Mouse (Mus musculus) myocyte (in vitro differentiated cells): Measurements from ENCODE around the gene Tctex1d2. TPM values are rescaled to one million over a fixed set of nuclear protein-coding genes. Genes with fewer than 3 reads are reported as not detected.

Source experiments
- H3K27me3 ChIP-seq: one replicate; pipeline ENCODE4 v1.6.1; 2011; ENCODE audit not compliant: control insufficient read depth, insufficient read depth, insufficient read length
- H3K36me3 ChIP-seq: one replicate; pipeline ENCODE4 v1.6.1; 2011; ENCODE audit not compliant: control insufficient read depth, insufficient read depth
- H3K4me2 ChIP-seq: one replicate; pipeline ENCODE4 v1.6.1; 2011; ENCODE audit warnings: low read depth, control low read depth
- H3K4me3 ChIP-seq: one replicate; pipeline ENCODE4 v1.5.1; 2011; ENCODE audit warnings: mild to moderate bottlenecking, control low read depth, moderate library complexity
- H3K79me2 ChIP-seq: one replicate; pipeline ENCODE4 v1.6.1; 2011; ENCODE audit not compliant: control insufficient read depth, insufficient read depth
- H3ac ChIP-seq: one replicate; pipeline ENCODE4 v1.6.1; 2011; ENCODE audit not compliant: control insufficient read depth, insufficient read length
- CEBPB ChIP-seq: IDR thresholded peaks from 2 replicates; pipeline ENCODE4 v1.6.1; 2011; ENCODE audit warnings: mild to moderate bottlenecking, moderate library complexity; ENCODE audit not compliant: poor library complexity, insufficient read depth, severe bottlenecking
- E2F4 ChIP-seq: IDR thresholded peaks from one replicate; pipeline ENCODE4 v1.6.1; 2011; ENCODE audit warnings: mild to moderate bottlenecking, control low read depth, moderate library complexity; ENCODE audit not compliant: insufficient read depth
- MAX ChIP-seq: IDR thresholded peaks from one replicate; pipeline ENCODE4 v1.6.1; 2011; ENCODE audit warnings: low read depth, mild to moderate bottlenecking, control low read depth
- MYOD1 ChIP-seq, 3 experiments: IDR thresholded peaks; one replicate each; pipeline ENCODE4 v1.6.1; 2011; ENCODE audit warnings: control low read depth in 2 of 3, low read depth in 2 of 3, mild to moderate bottlenecking in 2 of 3, moderate library complexity in 1 of 3; ENCODE audit not compliant: insufficient read length in 2 of 3, control insufficient read depth in 1 of 3
- MYOG ChIP-seq, 3 experiments: IDR thresholded peaks; one replicate each; pipeline ENCODE4 v1.6.1; 2011; ENCODE audit warnings: control low read depth in 2 of 3, low read depth in 2 of 3, mild to moderate bottlenecking in 2 of 3; ENCODE audit not compliant: insufficient read length in 2 of 3, control insufficient read depth in 1 of 3, insufficient read depth in 1 of 3
- POLR2A ChIP-seq: IDR thresholded peaks from one replicate; pipeline ENCODE4 v1.6.1; 2011; ENCODE audit warnings: low read depth, mild to moderate bottlenecking, control low read depth, moderate library complexity; ENCODE audit not compliant: insufficient read length
- POLR2AphosphoS2 ChIP-seq: IDR thresholded peaks from one replicate; pipeline ENCODE4 v1.6.1; 2011; ENCODE audit warnings: low read depth, control low read depth; ENCODE audit not compliant: insufficient read length
- REST ChIP-seq: IDR thresholded peaks from one replicate; pipeline ENCODE4 v1.6.1; 2011; ENCODE audit warnings: mild to moderate bottlenecking, control low read depth, moderate library complexity; ENCODE audit not compliant: insufficient read depth, insufficient read length
- SRF ChIP-seq: IDR thresholded peaks from one replicate; pipeline ENCODE4 v1.6.1; 2011; ENCODE audit warnings: low read depth; ENCODE audit not compliant: control insufficient read depth, insufficient read length
- TCF12 ChIP-seq: IDR thresholded peaks from one replicate; pipeline ENCODE4 v1.6.1; 2011; ENCODE audit warnings: mild to moderate bottlenecking, control low read depth; ENCODE audit not compliant: poor library complexity, insufficient read depth, severe bottlenecking
- TCF3 ChIP-seq: IDR thresholded peaks from one replicate; pipeline ENCODE4 v1.6.1; 2011; ENCODE audit warnings: low read depth, control low read depth; ENCODE audit not compliant: insufficient read length
- USF1 ChIP-seq: IDR thresholded peaks from one replicate; pipeline ENCODE4 v1.6.1; 2011; ENCODE audit warnings: low read depth, mild to moderate bottlenecking, control low read depth, moderate library complexity
- polyA plus RNA-seq: library from polyadenylated mRNA; unstranded; fragments of >200 nt; fragmentation: generic; extraction: Trizol; gene quantifications from one replicate; pipeline ENCODE4 v1.2.1, GENCODE M21; 2012; ENCODE audit warnings: missing spikeins

Gene Tctex1d2
- polyA plus RNA-seq, 1 experiment = 12.7 TPM

DNA sequence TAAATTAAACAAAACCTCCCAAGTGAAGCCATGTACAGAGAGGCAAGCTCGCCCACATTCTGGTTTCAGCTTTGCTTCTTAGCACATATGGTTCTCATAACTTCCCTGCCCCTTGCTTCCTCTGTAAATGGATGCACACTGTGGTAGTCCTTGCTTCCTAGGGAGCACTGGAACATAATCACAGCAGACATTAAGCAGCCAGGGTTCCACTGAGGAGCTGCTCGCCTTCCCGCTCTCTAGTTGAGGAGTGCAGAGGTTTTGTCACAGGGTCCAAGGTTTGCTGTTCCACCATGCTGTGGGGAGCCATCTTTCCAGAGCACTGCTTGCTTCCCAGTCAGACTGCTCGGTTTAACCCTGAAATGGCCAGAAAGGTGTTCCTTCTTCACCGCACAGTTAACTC lies 35.1 kb downstream of the Tctex1d2 start:
- Histone ChIP-seq H3K4me2 (no peak overlapping the region), H3K4me3 (no peak overlapping the region), H3K27me3 (no peaks in the 10 kb centered on the region), H3K36me3 (peaks cover 24% of the 10 kb centered on the region), H3K79me2 (no peaks in the 10 kb centered on the region), H3ac (no peak overlapping the region)
- TF ChIP-seq CEBPB = no peak
- TF ChIP-seq POLR2AphosphoS2 = no peak
- no peak for TF ChIP-seq TCF12
- no peak for TF ChIP-seq MAX
- no peak for TF ChIP-seq E2F4
- TF ChIP-seq MYOD1 (IDR thresholded peaks at IDR 0.05; ENCODE audit: control insufficient read depth in 1 of 3, insufficient read length in 2 of 3, low read depth in 2 of 3) = no peak
- TF ChIP-seq REST = no peak
- no peak for TF ChIP-seq TCF3
- TF ChIP-seq USF1 = no peak
- TF ChIP-seq POLR2A = no peak
- no peak for TF ChIP-seq MYOG (IDR thresholded peaks at IDR 0.05; ENCODE audit: control insufficient read depth in 1 of 3, insufficient read depth in 1 of 3, insufficient read length in 2 of 3, low read depth in 2 of 3)

DNA sequence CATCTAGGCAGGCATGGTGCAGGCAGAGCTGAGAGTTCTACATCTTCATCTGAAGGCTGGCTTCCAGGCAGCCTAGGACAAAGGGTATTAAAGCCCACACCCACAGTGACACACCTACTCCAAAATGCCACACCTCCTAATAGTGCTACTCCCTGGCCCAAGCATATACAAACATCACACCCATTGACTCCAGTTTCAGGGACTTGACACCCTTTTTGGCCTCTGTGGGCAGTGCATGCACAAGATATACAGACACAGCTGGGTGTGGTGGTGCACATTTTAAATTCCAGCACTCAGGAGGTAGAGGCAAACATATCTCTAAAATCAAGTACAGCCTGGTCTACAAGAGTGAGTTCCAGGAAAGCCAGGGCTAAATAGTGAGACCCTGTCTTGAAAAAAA lies 36.6 kb downstream of the Tctex1d2 start:
- Histone ChIP-seq H3K79me2 (no peaks in the 10 kb centered on the region), H3K4me2 (no peak overlapping the region), H3ac (no peak overlapping the region), H3K4me3 (no peak overlapping the region), H3K27me3 (no peaks in the 10 kb centered on the region), H3K36me3 (peaks cover 24% of the 10 kb centered on the region)
- no peak for TF ChIP-seq USF1
- no peak for TF ChIP-seq E2F4
- no peak for TF ChIP-seq POLR2A
- TF ChIP-seq MYOD1 (IDR thresholded peaks at IDR 0.05; ENCODE audit: control insufficient read depth in 1 of 3, insufficient read length in 2 of 3, low read depth in 2 of 3) = no peak
- TF ChIP-seq TCF12 = no peak
- no peak for TF ChIP-seq REST
- TF ChIP-seq CEBPB = no peak
- TF ChIP-seq MAX = no peak
- no peak for TF ChIP-seq TCF3
- no peak for TF ChIP-seq MYOG (IDR thresholded peaks at IDR 0.05; ENCODE audit: control insufficient read depth in 1 of 3, insufficient read depth in 1 of 3, insufficient read length in 2 of 3, low read depth in 2 of 3)
- no peak for TF ChIP-seq POLR2AphosphoS2

DNA sequence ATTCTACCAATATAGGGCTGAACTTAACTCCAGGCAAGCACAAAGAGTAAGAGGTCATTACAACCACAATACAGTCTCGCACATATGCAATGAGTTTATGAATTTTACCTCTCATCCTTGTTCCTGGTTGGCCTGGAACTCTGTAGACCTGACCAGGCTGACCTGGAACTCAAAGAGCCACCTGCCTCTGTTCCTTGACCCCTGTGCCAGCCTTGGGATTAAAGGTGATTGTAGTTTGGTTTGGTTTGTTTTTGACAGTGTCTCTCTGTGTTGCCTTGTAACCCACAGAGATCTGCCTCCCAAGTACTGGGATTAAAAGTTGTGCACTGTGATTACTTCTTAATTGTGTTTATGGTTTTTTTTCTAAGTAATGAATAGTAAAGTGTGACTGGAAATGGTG lies 37.3 kb downstream of the Tctex1d2 start:
- H3ac ChIP-seq = no peak overlapping the region
- no peak overlapping the region for H3K4me3 ChIP-seq
- H3K4me2 ChIP-seq = no peak overlapping the region
- H3K79me2 ChIP-seq = no peaks in the 10 kb centered on the region
- TF ChIP-seq MYOG (IDR thresholded peaks at IDR 0.05; ENCODE audit: control insufficient read depth in 1 of 3, insufficient read depth in 1 of 3, insufficient read length in 2 of 3, low read depth in 2 of 3) (no peak), REST (no peak), CEBPB (no peak), POLR2AphosphoS2 (no peak)
- no peaks in the 10 kb centered on the region for H3K27me3 ChIP-seq
- H3K36me3 ChIP-seq = peaks cover 21% of the 10 kb centered on the region

DNA sequence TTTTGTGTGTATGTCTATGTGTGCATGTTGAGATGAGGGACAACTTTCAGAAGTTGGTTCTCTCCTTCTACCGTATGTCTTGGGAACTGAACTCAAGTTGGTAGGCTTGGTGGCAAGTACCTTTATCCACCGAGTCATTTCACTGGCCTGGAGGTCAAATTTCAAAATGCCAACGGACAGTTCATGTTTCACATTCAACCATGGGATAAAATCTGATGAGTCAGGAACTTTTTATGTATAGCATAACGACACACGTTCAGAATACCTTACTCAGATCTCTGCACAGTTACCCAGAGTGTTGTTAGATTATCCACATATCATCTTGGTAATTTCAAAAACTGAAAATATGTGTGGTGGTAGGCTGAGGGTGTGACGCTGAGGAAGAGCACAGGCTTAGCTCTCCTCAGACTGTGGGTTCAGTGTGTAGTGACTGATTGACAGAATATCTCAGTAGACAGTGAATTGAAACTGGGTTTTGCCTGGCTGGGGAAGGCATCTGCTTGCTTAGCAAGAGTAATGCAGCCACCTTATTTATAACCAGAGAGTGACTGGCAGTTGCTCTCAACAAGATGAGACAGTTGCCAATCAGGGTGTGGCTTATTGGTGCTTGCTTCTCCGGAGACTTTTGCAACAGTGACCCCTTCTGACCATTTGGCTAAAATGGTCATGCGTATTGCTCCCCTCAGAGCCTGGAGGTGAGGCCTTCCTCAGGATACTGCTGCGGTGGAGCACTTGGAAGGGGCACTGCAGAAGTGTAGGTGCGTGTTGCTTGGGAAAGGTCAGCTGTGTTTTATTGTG lies 38.3 kb downstream of the Tctex1d2 start:
- Histone ChIP-seq H3K79me2 (no peaks in the 10 kb centered on the region), H3K27me3 (no peaks in the 10 kb centered on the region), H3K4me3 (no peak overlapping the region), H3K4me2 (no peak overlapping the region), H3ac (no peak overlapping the region), H3K36me3 (peaks cover 20% of the 10 kb centered on the region)
- TF ChIP-seq MYOG (IDR thresholded peaks at IDR 0.05; ENCODE audit: control insufficient read depth in 1 of 3, insufficient read depth in 1 of 3, insufficient read length in 2 of 3, low read depth in 2 of 3) (no peak), TCF12 (no peak), POLR2A (no peak), MAX (no peak), E2F4 (no peak), USF1 (no peak), POLR2AphosphoS2 (no peak), SRF (no peak), TCF3 (no peak), MYOD1 (IDR thresholded peaks at IDR 0.05; ENCODE audit: control insufficient read depth in 1 of 3, insufficient read length in 2 of 3, low read depth in 2 of 3) (no peak), CEBPB (no peak), REST (no peak)

DNA sequence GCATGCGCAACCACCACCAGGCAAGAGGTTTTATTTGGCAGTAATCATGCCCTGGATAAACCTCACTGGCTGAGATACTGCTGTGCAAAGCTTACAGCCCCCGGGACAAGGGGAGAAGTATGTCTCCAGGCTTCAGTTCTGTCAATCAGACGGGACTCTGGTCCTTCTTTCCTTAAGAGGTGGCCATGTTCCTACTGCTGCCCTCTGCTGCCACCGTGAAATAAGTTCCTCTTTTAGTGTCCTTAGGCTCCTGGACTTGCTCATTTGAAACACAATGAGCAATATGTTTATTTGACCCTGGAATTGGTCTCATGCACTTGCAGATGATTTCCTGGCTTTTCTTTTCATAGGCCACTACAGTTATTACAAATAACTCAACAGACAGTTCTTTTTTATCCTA lies 41.0 kb downstream of the Tctex1d2 start:
- peaks cover 19% of the 10 kb centered on the region for H3K36me3 ChIP-seq
- no peaks in the 10 kb centered on the region for H3K79me2 ChIP-seq

More for the DNA sequence above, 41.0 kb downstream of the Tctex1d2 start:
- no peak overlapping the region for H3K4me3 ChIP-seq
- H3K4me2 ChIP-seq = no peak overlapping the region
- H3K27me3 ChIP-seq = no peaks in the 10 kb centered on the region
- no peak for TF ChIP-seq MYOD1 (IDR thresholded peaks at IDR 0.05; ENCODE audit: control insufficient read depth in 1 of 3, insufficient read length in 2 of 3, low read depth in 2 of 3)
- no peak overlapping the region for H3ac ChIP-seq
